Mouse (Mus musculus): ENCODE measurements around the gene Vhl. TPM values are rescaled to one million over a fixed set of nuclear protein-coding genes. Genes with fewer than 3 reads are reported as not detected.

The Vhl gene
- polyA plus RNA-seq, 1 experiment from 2014 or later: 8.7 TPM

DNA sequence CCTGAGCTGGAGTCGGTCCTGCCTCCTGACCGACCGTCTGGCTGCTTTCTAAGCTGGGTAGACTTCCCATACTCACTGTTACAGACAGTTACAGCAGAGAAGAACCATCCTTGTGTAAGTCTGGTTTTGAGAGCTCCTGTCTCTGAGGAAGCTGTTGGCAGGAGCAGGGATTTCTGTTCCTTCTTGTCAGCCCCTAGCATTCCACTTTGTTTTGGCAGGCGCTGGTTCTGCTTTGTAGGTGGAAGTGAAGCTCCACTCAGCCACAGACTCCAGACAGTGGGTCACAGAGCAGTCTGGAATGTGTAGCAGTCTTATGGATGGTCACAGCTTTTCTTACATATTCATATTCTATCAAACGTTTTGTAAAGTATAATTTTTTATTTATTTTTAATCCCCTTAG, 6.6 kb downstream of the Vhl start:
- WGBS (ENCODE audit: insufficient replicate concordance): 72% methylated on average over 5 of the region's 5 CpGs
- H3K36me3 ChIP-seq (replicated peaks): peaks cover 34% of the 10 kb centered on the region

DNA sequence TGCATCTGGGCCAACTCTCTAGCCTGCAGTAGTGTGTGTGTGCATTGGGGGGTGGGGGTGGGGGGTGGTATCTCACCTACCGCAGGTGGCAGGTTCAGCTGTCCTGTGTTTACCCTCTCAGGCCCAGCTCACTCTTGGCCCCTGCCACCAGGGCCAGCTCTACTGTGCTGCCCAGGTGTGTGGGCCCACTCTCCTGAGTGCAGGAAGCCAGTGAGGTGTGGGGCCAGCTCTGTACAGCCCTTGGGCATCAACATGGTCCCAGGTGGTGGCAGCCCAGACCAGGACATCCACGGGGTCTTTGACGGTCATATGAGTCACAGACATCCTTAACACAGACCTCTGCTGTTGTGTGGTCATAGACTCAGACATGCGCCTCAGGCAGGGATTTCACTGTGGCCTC, 9.1 kb downstream of the Vhl start:
- Histone ChIP-seq H3K9ac (no peak overlapping the region), H3K36me3 (replicated peaks) (peaks cover 31% of the 10 kb centered on the region), H3K27ac (replicated peaks) (no peak overlapping the region), H3K4me1 (replicated peaks) (no peaks in the 10 kb centered on the region), H3K4me2 (no peak overlapping the region), H3K27me3 (no peaks in the 10 kb centered on the region), H3K9me3 (replicated peaks) (no peaks in the 10 kb centered on the region), H3K4me3 (replicated peaks) (no peak overlapping the region)
- ATAC-seq (ENCODE audit: insufficient read depth): 0 out of 2 replicates have a peak, but pooled peaks have one; percentile 15
- WGBS (ENCODE audit: insufficient replicate concordance): 74% methylated on average over 4 of the region's 4 CpGs

More for the DNA sequence above, 6.6 kb downstream of the Vhl start:
- Histone ChIP-seq H3K27me3 (no peaks in the 10 kb centered on the region), H3K4me3 (replicated peaks) (no peak overlapping the region), H3K9me3 (replicated peaks) (no peaks in the 10 kb centered on the region), H3K4me2 (no peak overlapping the region), H3K9ac (no peak overlapping the region), H3K4me1 (replicated peaks) (peaks cover 9% of the 10 kb centered on the region), H3K27ac (replicated peaks) (no peak overlapping the region)
- ATAC-seq (ENCODE audit: insufficient read depth): no peak

DNA sequence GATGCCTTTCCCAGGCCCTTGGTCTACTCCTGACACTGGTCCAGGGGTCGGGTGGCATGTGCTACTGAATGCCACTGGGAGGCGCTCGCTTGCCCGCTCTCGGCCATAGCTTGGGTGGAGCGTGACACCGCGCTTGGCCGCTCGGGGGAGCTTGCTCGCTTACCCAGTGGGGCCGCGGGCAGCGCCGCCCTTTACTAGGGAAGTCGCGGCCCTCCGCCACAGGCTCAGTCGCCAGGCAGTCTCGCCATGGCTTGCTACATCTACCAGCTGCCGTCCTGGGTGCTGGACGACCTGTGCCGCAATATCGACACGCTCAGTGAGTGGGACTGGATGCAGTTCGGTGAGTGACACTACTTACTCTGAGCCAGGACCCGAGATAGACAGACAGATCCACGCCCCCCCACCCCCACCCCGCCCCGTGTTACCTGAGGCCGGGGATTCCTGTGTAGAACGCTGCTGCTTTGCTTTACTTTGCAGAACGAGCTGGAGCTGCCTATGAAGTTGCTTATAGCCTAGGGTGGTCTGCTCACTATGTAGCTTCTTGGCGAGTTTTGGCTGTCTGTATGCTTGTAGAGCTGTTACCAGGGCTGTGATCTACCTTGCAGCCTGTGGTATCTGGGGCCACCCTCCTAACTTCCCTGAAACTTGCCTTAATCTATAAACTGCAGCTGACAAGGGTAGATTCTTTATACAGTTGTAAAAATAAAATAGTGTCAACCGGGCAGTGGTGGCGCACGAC, 14.7 kb downstream of the Vhl start, which contains the start of gene Irak2:
Gene Irak2, plus strand, starts transcription at position 166 of the 739 bp plus-strand sequence.
- peaks cover 41% of the 10 kb centered on the region for H3K4me1 ChIP-seq (replicated peaks)
- peak within 1 kb of the TSS; percentile 78 for H3K27ac ChIP-seq (replicated peaks)
- ATAC-seq (ENCODE audit: insufficient read depth): peak; percentile 93
- WGBS (ENCODE audit: insufficient replicate concordance): 3% methylated on average over 37 of the region's 37 CpGs
- H3K4me2 ChIP-seq: peak within 1 kb of the TSS; percentile 86
- H3K9ac ChIP-seq: peak within 1 kb of the TSS; percentile 66
- no peaks in the 10 kb centered on the region for H3K36me3 ChIP-seq (replicated peaks)
- peak within 1 kb of the TSS; percentile 67 for H3K4me3 ChIP-seq (replicated peaks)
- H3K9me3 ChIP-seq (replicated peaks): no peaks in the 10 kb centered on the region
- H3K27me3 ChIP-seq: no peaks in the 10 kb centered on the region

DNA sequence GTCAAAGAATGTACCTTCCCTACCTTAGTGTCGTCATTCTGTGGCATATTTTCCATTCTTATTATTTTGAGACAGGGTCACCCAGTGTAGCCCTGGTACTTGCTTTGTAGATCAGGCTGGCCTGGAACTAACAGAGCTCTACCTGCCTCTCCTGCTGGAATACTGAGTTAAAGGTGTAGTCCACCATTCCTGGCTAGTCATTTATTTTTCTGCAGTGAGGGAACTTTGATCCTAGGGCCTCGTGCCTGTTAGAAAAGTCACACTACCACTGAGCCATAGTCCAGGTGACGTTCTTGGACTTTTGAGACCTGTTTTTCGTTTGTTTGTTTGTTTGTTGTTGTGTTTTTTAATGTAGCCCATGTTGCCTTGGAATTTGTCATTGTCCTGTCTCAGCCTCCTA, 15.4 kb downstream of the Vhl start:
- no peak for ATAC-seq (ENCODE audit: insufficient read depth)
- Histone ChIP-seq H3K36me3 (replicated peaks) (no peaks in the 10 kb centered on the region), H3K27ac (replicated peaks) (peak overlapping the region; percentile 19; the same call in 1 of the 2 replicates), H3K4me2 (peak overlapping the region; percentile 86), H3K9ac (peak overlapping the region; percentile 10; the same call in 1 of the 2 replicates), H3K9me3 (replicated peaks) (no peaks in the 10 kb centered on the region), H3K27me3 (no peaks in the 10 kb centered on the region), H3K4me3 (replicated peaks) (peak overlapping the region; percentile 67), H3K4me1 (replicated peaks) (peaks cover 46% of the 10 kb centered on the region)
- WGBS (ENCODE audit: insufficient replicate concordance): 65% methylated on average over 4 of the region's 4 CpGs

DNA sequence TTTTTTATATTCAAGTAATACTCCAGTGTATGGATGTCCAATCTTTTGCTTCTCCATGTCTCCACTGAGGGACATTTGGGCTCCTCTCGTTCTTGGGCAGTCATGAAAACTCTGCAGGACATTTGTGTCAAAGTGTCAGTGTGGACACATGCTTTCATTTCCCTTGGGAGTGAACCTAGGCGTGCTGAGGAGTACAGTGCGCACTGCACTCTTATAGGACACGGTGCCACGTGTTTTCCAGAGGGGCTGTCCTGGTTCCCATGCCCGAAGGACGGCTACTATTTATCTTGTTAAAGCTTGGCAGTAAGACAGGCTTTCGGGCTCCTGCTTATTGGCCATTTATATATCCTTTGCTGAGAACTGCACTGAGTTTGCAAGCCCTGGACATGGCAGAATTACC, 18.8 kb downstream of the Vhl start:
- no peak overlapping the region for H3K4me3 ChIP-seq (replicated peaks)
- ATAC-seq (ENCODE audit: insufficient read depth): no peak
- WGBS (ENCODE audit: insufficient replicate concordance): 70% methylated on average over 8 of the region's 8 CpGs
- H3K4me1 ChIP-seq (replicated peaks): peaks cover 55% of the 10 kb centered on the region
- no peaks in the 10 kb centered on the region for H3K27me3 ChIP-seq
- no peaks in the 10 kb centered on the region for H3K9me3 ChIP-seq (replicated peaks)
- H3K27ac ChIP-seq (replicated peaks): no peak overlapping the region
- H3K9ac ChIP-seq: no peak overlapping the region
- no peak overlapping the region for H3K4me2 ChIP-seq
- 0 out of 2 replicates have a peak, but pooled peaks cover 2% of the 10 kb centered on the region for H3K36me3 ChIP-seq (replicated peaks)

DNA sequence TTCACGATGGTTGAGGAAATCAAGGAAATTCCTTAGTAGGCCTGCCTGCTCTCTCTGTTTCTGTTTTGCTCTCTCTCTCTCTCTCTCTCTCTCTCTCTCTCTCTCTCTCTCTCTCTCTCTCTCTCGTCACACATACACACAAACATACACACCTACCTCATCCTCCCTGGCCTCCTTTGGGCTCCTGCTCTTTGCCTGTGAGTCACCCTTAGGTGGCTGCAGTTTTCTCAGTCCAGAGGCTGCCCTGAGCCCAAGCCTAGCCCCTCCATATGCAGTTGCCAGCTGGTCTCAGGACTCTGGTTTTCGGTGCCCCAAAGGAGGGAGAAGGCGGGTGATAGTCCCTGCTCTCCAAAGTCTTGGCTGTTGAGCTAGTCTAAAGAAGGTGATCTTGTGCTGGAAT, 19.3 kb downstream of the Vhl start:
- H3K4me3 ChIP-seq (replicated peaks): no peak overlapping the region
- H3K9ac ChIP-seq: no peak overlapping the region
- WGBS (ENCODE audit: insufficient replicate concordance): 68% methylated on average over 4 of the region's 4 CpGs
- no peak overlapping the region for H3K27ac ChIP-seq (replicated peaks)
- H3K4me2 ChIP-seq: no peak overlapping the region
- no peaks in the 10 kb centered on the region for H3K27me3 ChIP-seq
- H3K36me3 ChIP-seq (replicated peaks): 0 out of 2 replicates have a peak, but pooled peaks cover 4% of the 10 kb centered on the region
- H3K4me1 ChIP-seq (replicated peaks): peaks cover 54% of the 10 kb centered on the region
- ATAC-seq (ENCODE audit: insufficient read depth): no peak
- H3K9me3 ChIP-seq (replicated peaks): no peaks in the 10 kb centered on the region

DNA sequence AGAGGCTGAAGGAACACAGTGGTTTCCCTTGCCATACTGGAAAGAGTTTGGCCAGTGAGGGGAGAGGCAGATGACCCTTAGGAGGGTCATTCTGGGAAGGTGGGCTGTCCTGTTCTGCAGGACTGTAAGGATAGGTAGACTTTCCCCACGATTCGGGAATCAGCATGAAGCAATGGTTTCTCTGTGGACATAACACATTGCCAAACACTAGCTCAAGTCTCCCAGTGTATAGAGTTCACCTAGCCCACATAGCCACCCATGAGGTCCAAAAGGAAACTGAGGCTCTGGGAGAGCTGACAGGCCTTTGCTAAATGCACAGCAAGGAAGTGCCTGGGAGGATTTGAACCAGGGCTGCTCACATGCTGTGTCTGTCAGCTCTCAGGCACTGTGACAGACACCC, 20.2 kb downstream of the Vhl start:
- Histone ChIP-seq H3K9me3 (replicated peaks) (no peaks in the 10 kb centered on the region), H3K4me2 (no peak overlapping the region), H3K9ac (no peak overlapping the region), H3K4me3 (replicated peaks) (no peak overlapping the region), H3K4me1 (replicated peaks) (peaks cover 50% of the 10 kb centered on the region), H3K36me3 (replicated peaks) (0 out of 2 replicates have a peak, but pooled peaks cover 6% of the 10 kb centered on the region), H3K27ac (replicated peaks) (0 out of 2 replicates have a peak overlapping the region, but pooled peaks have one; percentile 42), H3K27me3 (no peaks in the 10 kb centered on the region)
- WGBS (ENCODE audit: insufficient replicate concordance): 63% methylated on average over 2 of the region's 2 CpGs
- no peak for ATAC-seq (ENCODE audit: insufficient read depth)

DNA sequence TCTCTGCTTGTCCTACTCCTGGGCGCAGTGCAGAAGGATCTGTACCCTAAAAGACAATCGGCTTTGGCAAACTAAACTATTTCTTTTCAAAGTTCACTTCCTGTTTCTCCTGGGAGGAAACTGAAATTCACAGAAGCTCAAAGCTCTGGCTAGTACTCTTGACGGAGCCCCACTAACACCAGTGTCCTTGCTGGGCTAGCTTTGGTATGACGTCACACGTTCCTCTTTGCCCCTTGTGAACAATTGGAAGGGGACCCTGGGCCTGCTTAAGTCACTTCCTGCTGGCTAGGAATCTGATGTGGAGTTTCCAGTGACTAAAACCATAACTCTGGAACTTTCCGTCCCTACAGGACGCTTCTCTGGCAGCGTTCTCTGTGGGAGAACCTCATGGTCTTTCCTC, 21.0 kb downstream of the Vhl start:
- Histone ChIP-seq H3K4me3 (replicated peaks) (no peak overlapping the region), H3K4me1 (replicated peaks) (peaks cover 51% of the 10 kb centered on the region), H3K4me2 (no peak overlapping the region), H3K9me3 (replicated peaks) (no peaks in the 10 kb centered on the region), H3K9ac (no peak overlapping the region), H3K27ac (replicated peaks) (peak overlapping the region; percentile 42; the same call in 1 of the 2 replicates), H3K36me3 (replicated peaks) (0 out of 2 replicates have a peak, but pooled peaks cover 6% of the 10 kb centered on the region), H3K27me3 (no peaks in the 10 kb centered on the region)
- 43% methylated on average over 8 of the region's 8 CpGs for WGBS (ENCODE audit: insufficient replicate concordance)
- no peak for ATAC-seq (ENCODE audit: insufficient read depth)

DNA sequence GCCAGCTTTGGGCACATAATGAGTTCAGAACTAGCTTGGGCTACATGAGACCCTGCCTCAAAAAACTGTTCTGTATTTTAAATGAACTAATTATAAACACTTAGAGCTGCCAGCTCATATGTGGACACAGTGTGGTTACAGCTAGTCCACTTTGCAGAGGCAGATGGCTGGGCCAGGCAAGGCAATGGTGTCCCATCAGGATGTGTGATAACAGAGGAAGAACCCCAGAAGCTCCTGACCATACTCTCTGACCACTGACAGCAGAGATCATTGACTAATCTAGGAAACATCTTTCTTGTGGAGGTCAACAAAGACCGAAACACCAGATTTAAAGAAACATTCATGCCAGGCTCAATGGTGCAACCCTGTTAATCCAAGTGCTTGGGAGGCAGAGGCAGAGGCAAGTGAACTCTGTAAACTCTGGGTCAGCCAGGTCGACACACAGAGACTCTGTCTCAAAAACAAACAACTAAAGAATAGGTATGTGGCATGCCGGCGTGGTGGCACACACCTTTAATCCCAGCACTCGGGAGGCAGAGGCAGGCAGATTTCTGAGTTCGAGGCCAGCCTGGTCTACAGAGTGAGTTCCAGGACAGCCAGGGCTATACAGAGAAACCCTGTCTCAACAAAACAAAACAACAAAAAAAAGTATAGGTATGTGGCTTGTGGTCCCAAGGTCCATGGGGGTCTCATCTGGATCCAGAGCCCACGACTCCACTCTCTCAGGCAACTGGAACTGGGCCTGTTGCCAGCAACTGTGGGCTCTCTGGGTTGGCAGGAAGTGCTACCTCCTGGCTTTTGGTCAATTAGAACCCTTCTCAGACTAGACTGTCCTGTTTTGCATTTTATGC, 25.8 kb downstream of the Vhl start:
- WGBS (ENCODE audit: insufficient replicate concordance): 56% methylated on average over 7 of the region's 7 CpGs
- Histone ChIP-seq H3K27ac (replicated peaks) (no peak overlapping the region; the same call in 1 of the 2 replicates), H3K36me3 (replicated peaks) (peaks cover 12% of the 10 kb centered on the region; the same call in 1 of the 2 replicates), H3K4me1 (replicated peaks) (peaks cover 53% of the 10 kb centered on the region), H3K9me3 (replicated peaks) (no peaks in the 10 kb centered on the region), H3K4me3 (replicated peaks) (no peak overlapping the region), H3K27me3 (no peaks in the 10 kb centered on the region), H3K9ac (no peak overlapping the region; the same call in 1 of the 2 replicates), H3K4me2 (no peak overlapping the region)
- no peak for ATAC-seq (ENCODE audit: insufficient read depth)

DNA sequence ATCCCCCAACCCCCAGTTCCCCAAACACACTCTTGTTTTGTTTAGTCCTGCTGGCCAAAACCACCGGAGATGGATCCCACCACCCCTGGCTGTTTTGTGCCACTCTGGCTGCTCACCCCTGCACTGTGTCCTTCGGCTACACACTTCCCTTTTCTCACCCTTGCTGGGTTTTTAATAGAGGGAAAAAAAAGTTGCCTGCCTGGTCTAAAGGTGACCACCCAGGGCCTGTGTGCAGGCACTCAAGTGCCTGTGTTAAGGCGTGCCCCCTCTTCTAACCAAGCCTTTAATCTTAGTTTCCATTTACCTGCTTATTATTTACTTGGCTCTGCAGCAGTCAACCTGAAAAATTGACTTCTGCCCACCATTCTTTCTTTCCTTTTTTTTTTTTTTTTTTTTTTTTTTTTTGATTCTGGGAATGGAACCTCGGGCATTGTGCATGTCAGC, 26.5 kb downstream of the Vhl start:
- no peak for ATAC-seq (ENCODE audit: insufficient read depth)
- Histone ChIP-seq H3K4me1 (replicated peaks) (peaks cover 54% of the 10 kb centered on the region), H3K27ac (replicated peaks) (no peak overlapping the region; the same call in 1 of the 2 replicates)

DNA sequence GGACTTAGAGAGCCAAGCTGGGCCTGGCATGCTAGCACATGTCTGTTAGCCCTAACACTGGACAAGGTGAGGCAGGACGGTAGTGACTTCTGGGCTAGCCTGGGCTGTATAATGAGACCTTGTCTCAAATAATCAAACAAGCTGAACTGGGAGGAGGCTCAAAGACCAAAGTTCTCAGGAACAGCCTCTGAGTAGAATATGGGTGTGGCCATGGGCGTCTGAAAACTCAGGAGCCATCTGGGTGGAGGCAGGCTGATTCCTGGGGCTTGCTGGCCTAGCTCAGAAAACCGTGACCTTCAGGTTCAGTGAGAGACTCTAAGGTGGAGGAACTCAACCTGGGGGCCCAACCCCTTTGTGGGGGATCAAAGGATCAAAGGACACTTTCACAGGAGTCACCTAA, 27.9 kb downstream of the Vhl start:
- no peak overlapping the region for H3K9ac ChIP-seq
- 0 out of 2 replicates have a peak overlapping the region, but pooled peaks have one; percentile 0 for H3K27ac ChIP-seq (replicated peaks)
- peaks cover 12% of the 10 kb centered on the region; the same call in 1 of the 2 replicates for H3K36me3 ChIP-seq (replicated peaks)
- no peak overlapping the region for H3K4me2 ChIP-seq
- H3K4me1 ChIP-seq (replicated peaks): peaks cover 57% of the 10 kb centered on the region
- 33% methylated on average over 3 of the region's 3 CpGs for WGBS (ENCODE audit: insufficient replicate concordance)
- no peaks in the 10 kb centered on the region for H3K27me3 ChIP-seq
- H3K4me3 ChIP-seq (replicated peaks): no peak overlapping the region
- ATAC-seq (ENCODE audit: insufficient read depth): peak; percentile 41; the same call in 1 of the 2 replicates
- H3K9me3 ChIP-seq (replicated peaks): no peaks in the 10 kb centered on the region

More for the DNA sequence above, 26.5 kb downstream of the Vhl start:
- peaks cover 12% of the 10 kb centered on the region; the same call in 1 of the 2 replicates for H3K36me3 ChIP-seq (replicated peaks)
- no peaks in the 10 kb centered on the region for H3K27me3 ChIP-seq
- H3K9me3 ChIP-seq (replicated peaks): no peaks in the 10 kb centered on the region
- H3K9ac ChIP-seq: no peak overlapping the region
- WGBS (ENCODE audit: insufficient replicate concordance): 45% methylated on average over 4 of the region's 4 CpGs
- no peak overlapping the region for H3K4me3 ChIP-seq (replicated peaks)
- no peak overlapping the region for H3K4me2 ChIP-seq
